Mouse (Mus musculus) mouse trophoblast stem cell (cell line): Measurements from ENCODE around the gene Map2k4.

Source experiments
- in situ Hi-C, 2 experiments: fragments of 300-500 bp; cut with MseI, MboI; formaldehyde crosslinking; loops; 2 replicates in 1 of 2; 3 replicates in 1 of 2; pipeline ENCODE4 v1.15.1; 2025

Gene Map2k4

GRCm38 (mm10) chr11:65712754-65713306 is 75.3 kb downstream of the Map2k4 start:
- in situ Hi-C loops = no loop called here

- in situ Hi-C loops = no loop called here
Observed at GRCm38 (mm10) chr11:65706784-65707183, 81.3 kb downstream of the Map2k4 start.

- in situ Hi-C loops = no loop called here
Observed at GRCm38 (mm10) chr11:65706176-65706575, 81.9 kb downstream of the Map2k4 start.

GRCm38 (mm10) chr11:65704861-65705260 is 83.2 kb downstream of the Map2k4 start:
- in situ Hi-C loops = no loop called here

- in situ Hi-C loops = loop anchor here in 1 of 2 experiments (10.0 kb wide), 1 partner anchor 484 kb away; no protein-coding TSS in a partner anchor
Observed at GRCm38 (mm10) chr11:65678824-65679402, 109.2 kb downstream of the Map2k4 start.

- in situ Hi-C loops = no loop called here
Observed at GRCm38 (mm10) chr11:65667348-65667969, 120.6 kb downstream of the Map2k4 start.

- in situ Hi-C loops = no loop called here
Observed at GRCm38 (mm10) chr11:65664903-65665302, 123.2 kb downstream of the Map2k4 start.

GRCm38 (mm10) chr11:65661790-65662522 is 126.1 kb downstream of the Map2k4 start:
- in situ Hi-C loops = no loop called here

- in situ Hi-C loops = no loop called here
Observed at GRCm38 (mm10) chr11:65653932-65654331, 134.2 kb downstream of the Map2k4 start.

- in situ Hi-C loops = no loop called here
Observed at GRCm38 (mm10) chr11:65651426-65651825, 136.7 kb downstream of the Map2k4 start.

- in situ Hi-C loops = no loop called here
Observed at GRCm38 (mm10) chr11:65649956-65650715, 138.0 kb downstream of the Map2k4 start.

GRCm38 (mm10) chr11:65649469-65649868 is 138.6 kb downstream of the Map2k4 start:
- in situ Hi-C loops = no loop called here

GRCm38 (mm10) chr11:65646314-65646713 is 141.8 kb downstream of the Map2k4 start:
- in situ Hi-C loops = no loop called here

GRCm38 (mm10) chr11:65644539-65644938 is 143.6 kb downstream of the Map2k4 start:
- in situ Hi-C loops = no loop called here

- in situ Hi-C loops = no loop called here
Observed at GRCm38 (mm10) chr11:65640261-65640660, 147.8 kb downstream of the Map2k4 start.
